Mouse (Mus musculus) limb, embryonic 14.5 days (tissue): ENCODE measurements around the gene Fchsd2. TPM values are rescaled to one million over a fixed set of nuclear protein-coding genes. Genes with fewer than 3 reads are reported as not detected.

Source experiments
- ATAC-seq: fragments of 200-750 bp; cut with Nextera tagmentation; 2 replicates; pipeline ENCODE4 v1.8.0; 2017; ENCODE audit warnings: low read depth, moderate number of reproducible peaks, moderate TSS enrichment; ENCODE audit not compliant: low FRiP score
- DNase-seq: peaks from one replicate; pipeline ENCODE4 v3.0.0-alpha.2; 2015; ENCODE audit warnings: low spot score
- H3K27ac ChIP-seq: fragments of 300-500 bp; sonication (generic); replicated peaks from 2 replicates; pipeline ENCODE4 v1.5.1; 2014; ENCODE audit warnings: low read depth, mild to moderate bottlenecking, low read length, moderate library complexity, mixed read lengths
- H3K27me3 ChIP-seq: fragments of 300-500 bp; sonication (generic); 2 replicates; pipeline ENCODE4 v1.6.1; 2014; ENCODE audit warnings: low read length, mixed read lengths; ENCODE audit not compliant: control insufficient read depth, insufficient read depth
- H3K36me3 ChIP-seq: fragments of 300-500 bp; sonication (generic); 2 replicates; pipeline ENCODE4 v1.6.1; 2014; ENCODE audit warnings: mild to moderate bottlenecking, low read length, moderate library complexity, mixed read lengths; ENCODE audit not compliant: control insufficient read depth, insufficient read depth
- H3K4me1 ChIP-seq: fragments of 300-500 bp; sonication (generic); 2 replicates; pipeline ENCODE4 v1.6.1; 2014; ENCODE audit warnings: antibody characterized with exemption, low read length, mixed read lengths; ENCODE audit not compliant: control insufficient read depth, insufficient read depth
- H3K4me2 ChIP-seq: fragments of 300-500 bp; sonication (generic); replicated peaks from 2 replicates; pipeline ENCODE4 v1.6.1; 2014; ENCODE audit warnings: low read depth, mild to moderate bottlenecking, low read length, moderate library complexity; ENCODE audit not compliant: severe bottlenecking
- H3K4me3 ChIP-seq: fragments of 300-500 bp; sonication (generic); replicated peaks from 2 replicates; pipeline ENCODE4 v1.5.1; 2014; ENCODE audit warnings: low read length
- H3K9ac ChIP-seq: fragments of 300-500 bp; sonication (generic); 2 replicates; pipeline ENCODE4 v1.6.1; 2014; ENCODE audit warnings: mild to moderate bottlenecking, low read depth, low read length, moderate library complexity; ENCODE audit not compliant: severe bottlenecking
- H3K9me3 ChIP-seq: fragments of 300-500 bp; sonication (generic); 2 replicates; pipeline ENCODE4 v1.6.1; 2016; ENCODE audit warnings: low read length; ENCODE audit not compliant: control insufficient read depth
- POLR2A ChIP-seq: fragments of 200-500 bp; IDR thresholded peaks from 2 replicates; pipeline ENCODE4 v1.8.0; 2012; ENCODE audit warnings: inconsistent platforms, mild to moderate bottlenecking, moderate library complexity, borderline replicate concordance; ENCODE audit not compliant: insufficient read depth, insufficient read length; ENCODE audit errors: extremely low read depth
- WGBS: fragments of 180-500 bp; shearing (Covaris S2); extraction: QIAGEN DNeasy Blood & Tissue Kit; methylation state at CpG from one replicate; pipeline ENCODE4 v1.1.7; 2014; 5-methylcytosine and 5-hydroxymethylcytosine counted together
- polyA plus RNA-seq, 2 experiments: library from polyadenylated mRNA; depleted of rRNA in 1 of 2; stranded (reverse) in 1 of 2; unstranded in 1 of 2; fragments of >200 nt; fragmentation: Nextera tagmentation in 1 of 2; extraction: Ambion mirVana in 1 of 2; gene quantifications; 2 replicates each; pipeline versions ENCODE4 v1.2.1 to v1.2.3; 2012 to 2014

Fchsd2 gene
- polyA plus RNA-seq, 2 experiments: 19.9 to 21.9 TPM

GRCm38 (mm10) chr7:101330841-101331173 lies 238.1 kb downstream of the Fchsd2 start:
- Histone ChIP-seq H3K9ac (no peak overlapping the region), H3K4me1 (peaks cover 9% of the 10 kb centered on the region), H3K4me3 (no peak overlapping the region), H3K9me3 (no peaks in the 10 kb centered on the region), H3K36me3 (no peaks in the 10 kb centered on the region), H3K4me2 (no peak overlapping the region), H3K27me3 (no peaks in the 10 kb centered on the region), H3K27ac (no peak overlapping the region)
- DNase-seq (no peak), ATAC-seq (no peak)
- TF ChIP-seq POLR2A: no peak
- 66% methylated on average over 4 of the region's 4 CpGs for WGBS

- H3K36me3 ChIP-seq: no peaks in the 10 kb centered on the region
- ATAC-seq: no peak
- no peaks in the 10 kb centered on the region for H3K27me3 ChIP-seq
- peaks cover 9% of the 10 kb centered on the region for H3K4me1 ChIP-seq
- TF ChIP-seq POLR2A: no peak
- H3K9ac ChIP-seq: no peak overlapping the region
- H3K9me3 ChIP-seq: no peaks in the 10 kb centered on the region
- H3K27ac ChIP-seq: no peak overlapping the region
- DNase-seq: no peak
- WGBS: 81% methylated on average over 5 of the region's 5 CpGs
- H3K4me3 ChIP-seq: no peak overlapping the region
- H3K4me2 ChIP-seq: no peak overlapping the region
These were observed 239.6 kb downstream of the Fchsd2 start for GRCm38 (mm10) chr7:101332045-101332831.

Other genes with a start within 250 kb of the Fchsd2 start
- gene Relt, start 229.4 kb upstream of the Fchsd2 start, polyA plus RNA-seq (2012; rRNA removed): 8.5 and 9.8 TPM in 2 replicates
- 3.0 and 3.2 TPM in 2 replicates for gene Relt, start 229.4 kb upstream of the Fchsd2 start, polyA plus RNA-seq (2014; fragmentation: Nextera tagmentation; extraction: Ambion mirVana)
- gene Arhgef17, start 160.8 kb upstream of the Fchsd2 start, polyA plus RNA-seq (2012; rRNA removed): 42.8 and 55.2 TPM in 2 replicates
- gene Arhgef17, start 160.8 kb upstream of the Fchsd2 start, polyA plus RNA-seq (2014; fragmentation: Nextera tagmentation; extraction: Ambion mirVana): 15.4 and 16.4 TPM in 2 replicates
- gene P2ry6, start 118.2 kb upstream of the Fchsd2 start, polyA plus RNA-seq (2012; rRNA removed): 5.3 and 8.5 TPM in 2 replicates
- 5.9 and 6.5 TPM in 2 replicates for gene P2ry6, start 118.2 kb upstream of the Fchsd2 start, polyA plus RNA-seq (2014; fragmentation: Nextera tagmentation; extraction: Ambion mirVana)
- gene P2ry2, start 80.0 kb upstream of the Fchsd2 start, polyA plus RNA-seq (2012; rRNA removed): 2.0 and 2.1 TPM in 2 replicates
- gene P2ry2, start 80.0 kb upstream of the Fchsd2 start, polyA plus RNA-seq (2014; fragmentation: Nextera tagmentation; extraction: Ambion mirVana): 2.2 and 3.2 TPM in 2 replicates
- 31.1 and 35.2 TPM in 2 replicates for gene Atg16l2, start 209.4 kb downstream of the Fchsd2 start, polyA plus RNA-seq (2012; rRNA removed)
- gene Atg16l2, start 209.4 kb downstream of the Fchsd2 start, polyA plus RNA-seq (2014; fragmentation: Nextera tagmentation; extraction: Ambion mirVana): 14.5 and 17.0 TPM in 2 replicates
- gene Stard10, start 224.2 kb downstream of the Fchsd2 start, polyA plus RNA-seq (2012; rRNA removed): 26.3 and 28.1 TPM in 2 replicates
- gene Stard10, start 224.2 kb downstream of the Fchsd2 start, polyA plus RNA-seq (2014; fragmentation: Nextera tagmentation; extraction: Ambion mirVana): 30.7 and 32.1 TPM in 2 replicates